Mouse (Mus musculus): Measurements from ENCODE around the gene Lgals7. TPM values are rescaled to one million over a fixed set of nuclear protein-coding genes. Genes with fewer than 3 reads are reported as not detected.
A peak's percentile ranks its signal among the peaks of the same experiment; 100 is the strongest.

Gene Lgals7
- polyA plus RNA-seq, 2 experiments from 2014 or later, result 1.1 to 1.6 TPM

GRCm38 (mm10) chr7:28831411-28832125, 32.1 kb upstream of the Lgals7 start:
- ATAC-seq, result no peak

- ATAC-seq, result no peak
Measured at GRCm38 (mm10) chr7:28832137-28832536, 31.5 kb upstream of the Lgals7 start.

GRCm38 (mm10) chr7:28833723-28834347, 29.8 kb upstream of the Lgals7 start, which contains the start of gene Lgals4:
Gene Lgals4 (plus strand): TSS chr7:28833854.
- ATAC-seq, result no peak

- no peak for ATAC-seq
Measured at GRCm38 (mm10) chr7:28836936-28837335, 26.7 kb upstream of the Lgals7 start.

GRCm38 (mm10) chr7:28838331-28838730, 25.3 kb upstream of the Lgals7 start:
- no peak for ATAC-seq

- no peak for ATAC-seq
Measured at GRCm38 (mm10) chr7:28847273-28847672, 16.4 kb upstream of the Lgals7 start.

DNA sequence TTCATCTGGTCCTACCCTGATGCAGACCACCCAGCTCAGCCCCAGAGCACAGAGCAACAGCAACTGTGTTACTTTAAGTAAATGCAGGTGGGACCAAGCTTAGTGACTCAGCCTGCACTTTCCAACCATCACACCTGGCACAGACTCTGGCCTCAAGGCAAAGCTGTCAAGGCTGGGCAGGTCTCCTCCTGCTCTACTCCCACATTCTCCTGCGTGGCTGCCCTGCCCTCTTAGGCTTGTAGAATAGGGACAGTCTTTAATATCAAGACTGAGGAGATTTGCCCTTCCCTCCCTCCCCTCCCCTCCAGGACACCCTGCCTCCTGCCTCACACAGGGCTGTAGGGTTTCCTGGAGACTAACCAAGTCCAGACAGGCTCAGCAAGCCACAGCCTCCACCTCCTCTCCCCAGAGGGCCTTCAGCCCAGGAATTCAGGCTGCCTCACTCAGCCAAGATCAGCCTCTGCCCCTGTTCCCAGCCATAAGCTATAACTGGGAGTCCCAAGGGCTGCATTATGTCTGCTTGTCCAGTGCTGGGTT, 13.9 kb upstream of the Lgals7 start:
- ATAC-seq, result no peak

GRCm38 (mm10) chr7:28850642-28851041, 13.0 kb upstream of the Lgals7 start:
- no peak for ATAC-seq

DNA sequence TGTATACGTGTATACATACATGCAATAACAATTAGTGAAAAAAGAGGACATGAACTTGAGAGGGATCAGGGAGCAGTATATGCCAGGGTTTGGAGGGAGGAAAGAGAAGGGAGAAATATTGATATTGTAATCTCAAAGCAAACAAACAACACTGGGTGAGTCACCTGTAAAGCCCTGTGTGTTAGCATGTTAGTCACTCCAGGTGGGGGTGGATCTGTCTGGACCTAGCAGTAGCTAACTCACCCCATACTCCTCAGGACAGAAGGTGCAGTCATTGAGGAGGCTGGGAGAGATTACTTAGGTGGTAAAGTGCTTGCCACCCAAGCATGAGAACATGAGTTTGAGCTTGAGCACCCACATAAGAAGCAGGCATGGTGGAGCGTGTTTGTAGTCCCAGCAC, 3.7 kb upstream of the Lgals7 start:
- no peak for ATAC-seq

DNA sequence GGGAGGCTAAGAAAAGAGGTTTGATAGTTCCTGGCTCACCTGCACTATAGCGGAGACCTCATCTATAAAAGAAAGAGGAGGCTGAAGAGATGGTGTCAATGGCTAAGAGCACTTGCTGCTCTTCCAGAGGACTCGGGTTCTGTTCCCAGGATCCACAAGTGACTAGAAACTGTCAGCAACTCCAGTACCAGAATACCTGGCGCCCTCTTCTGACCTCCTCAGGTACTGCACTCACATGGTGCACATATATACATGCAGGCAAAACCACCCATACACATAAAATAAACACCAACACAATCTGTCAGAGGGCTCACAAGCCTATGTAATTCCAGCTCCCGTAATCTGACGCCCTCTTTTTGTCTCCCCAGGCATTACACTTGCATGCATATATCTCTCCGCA, 2.8 kb upstream of the Lgals7 start:
- ATAC-seq, result no peak

DNA sequence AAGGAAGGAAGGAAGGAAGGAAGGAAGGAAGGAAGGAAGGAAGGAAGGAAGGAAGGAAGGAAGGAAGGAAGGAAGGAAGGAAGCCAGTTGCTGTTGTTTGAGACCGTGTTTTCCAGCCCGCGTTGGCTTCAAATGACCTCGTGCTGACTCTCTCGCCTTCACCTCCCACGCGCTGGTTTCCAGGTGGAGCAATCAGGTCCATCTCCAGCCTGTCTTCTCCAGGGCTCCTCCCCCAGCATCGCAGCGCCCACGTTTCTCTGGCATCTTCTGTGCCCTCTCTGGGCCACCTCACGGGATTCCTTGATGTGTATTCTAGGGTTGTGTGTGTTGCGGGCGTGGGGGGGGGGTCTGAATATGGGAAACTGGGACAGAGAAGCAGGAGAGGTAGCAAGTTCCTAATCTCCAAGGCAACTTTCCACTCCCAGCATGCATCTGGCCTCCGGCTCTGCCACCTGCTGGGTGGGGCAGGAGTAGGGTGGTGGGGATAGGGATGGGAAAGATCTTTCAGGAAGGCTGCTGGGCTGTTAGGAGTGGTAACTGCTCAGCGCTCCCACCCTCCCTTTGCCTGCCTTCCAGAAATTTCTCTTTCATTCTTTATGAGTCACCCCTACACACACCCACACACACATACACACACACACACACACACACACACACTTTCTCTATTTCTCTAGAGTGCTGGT, 695 bp upstream of the Lgals7 start:
- no peak for ATAC-seq

- no peak for ATAC-seq
Measured at GRCm38 (mm10) chr7:28864288-28864750, 666 bp downstream of the Lgals7 start.

GRCm38 (mm10) chr7:28865481-28866300, 2.0 kb downstream of the Lgals7 start:
- ATAC-seq, result peak; percentile 95

- no peak for ATAC-seq
Measured at GRCm38 (mm10) chr7:28866769-28867507, 3.3 kb downstream of the Lgals7 start.

DNA sequence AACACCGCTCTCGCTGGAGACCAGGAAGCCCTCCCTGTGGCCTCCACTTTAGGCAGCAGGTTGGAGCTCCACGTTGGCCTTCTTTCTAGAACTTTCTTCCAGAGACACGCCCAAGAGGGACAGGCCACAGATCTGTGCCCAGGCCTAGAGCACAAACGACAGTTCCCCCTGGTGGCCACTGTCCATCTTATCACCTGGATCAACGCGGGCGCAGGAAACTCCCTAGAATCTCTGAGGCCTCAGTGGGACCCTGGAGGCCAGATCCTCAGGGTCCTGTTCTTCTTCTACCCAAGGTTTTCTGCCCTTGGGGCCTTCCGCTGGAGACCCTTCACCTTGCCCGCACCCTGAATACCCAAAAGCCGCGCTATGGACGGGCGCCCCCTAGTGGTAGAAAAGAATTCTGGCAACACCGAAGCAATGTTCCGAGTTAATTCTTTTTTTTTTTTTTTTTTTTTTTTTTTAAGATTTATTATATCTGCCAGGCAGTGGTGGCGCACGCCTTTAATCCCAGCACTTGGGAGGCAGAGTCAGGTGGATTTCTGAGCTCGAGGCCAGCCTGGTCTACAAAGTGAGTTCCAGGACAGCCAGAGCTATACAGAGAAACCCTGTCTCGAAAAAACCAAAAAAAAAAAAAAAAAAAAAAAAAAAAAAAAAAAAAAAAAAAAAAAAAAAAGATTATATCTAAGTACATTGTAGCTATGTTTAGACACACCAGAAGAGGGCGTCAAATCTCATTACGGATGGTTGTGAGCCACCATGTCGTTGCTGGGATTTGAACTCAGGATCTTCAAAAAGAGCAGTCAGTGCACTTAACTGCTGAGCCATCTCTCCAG, 4.1 kb downstream of the Lgals7 start:
- peak; percentile 30 for ATAC-seq

DNA sequence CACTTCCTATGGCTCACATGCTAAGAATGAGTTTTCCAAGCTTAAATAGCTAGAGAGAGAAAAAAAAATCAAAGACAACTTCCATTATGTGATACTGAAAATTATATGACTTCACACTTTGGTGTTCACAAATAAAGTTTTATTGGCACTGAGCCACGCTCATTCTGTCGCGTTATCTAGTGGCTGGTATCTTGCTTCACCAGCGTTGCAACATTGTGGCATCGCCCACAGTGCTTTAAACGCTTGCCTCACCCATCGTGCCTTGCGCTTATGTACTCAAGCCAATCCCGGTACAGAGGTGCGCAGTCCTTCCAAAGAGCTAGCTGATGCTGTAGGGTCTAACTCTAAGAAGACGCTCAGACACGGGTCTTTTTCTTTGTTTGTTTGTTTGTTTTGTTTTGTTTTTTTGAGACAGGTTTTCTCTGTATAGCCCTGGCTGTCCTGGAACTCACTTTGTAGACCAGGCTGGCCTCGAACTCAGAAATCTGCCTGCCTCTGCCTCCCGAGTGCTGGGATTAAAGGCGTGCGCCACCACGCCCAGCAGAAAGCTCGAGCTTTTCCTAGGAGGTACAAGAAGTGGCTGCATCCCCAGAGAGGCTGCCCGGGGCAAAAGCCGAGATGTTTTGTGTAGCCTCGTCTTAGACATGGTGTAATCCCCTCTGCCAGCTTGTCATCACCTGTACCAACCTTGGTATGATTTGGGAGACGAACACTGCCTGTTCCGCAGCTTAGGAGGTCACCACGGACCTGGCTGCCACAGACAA, 7.4 kb downstream of the Lgals7 start:
- no peak for ATAC-seq

DNA sequence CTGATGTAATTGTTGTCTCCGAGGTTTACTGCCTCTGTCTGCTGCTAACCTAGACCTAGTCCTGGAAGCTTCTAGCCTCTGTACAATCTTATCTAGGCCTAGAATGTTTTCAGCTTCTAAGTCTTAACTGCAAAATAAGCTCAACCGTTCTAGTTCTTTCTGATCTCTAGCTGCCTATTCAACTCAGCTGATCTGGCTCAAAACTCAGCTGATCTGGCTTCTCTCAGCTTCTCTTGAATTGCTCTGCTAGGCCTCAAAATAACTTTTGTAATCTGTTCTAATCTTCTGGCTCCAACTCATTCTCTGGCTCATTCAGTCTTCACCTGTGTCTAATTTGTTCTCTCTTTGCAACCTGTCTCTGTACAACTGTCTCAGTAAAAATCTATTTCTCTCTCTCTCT, 10.9 kb downstream of the Lgals7 start:
- no peak for ATAC-seq

DNA sequence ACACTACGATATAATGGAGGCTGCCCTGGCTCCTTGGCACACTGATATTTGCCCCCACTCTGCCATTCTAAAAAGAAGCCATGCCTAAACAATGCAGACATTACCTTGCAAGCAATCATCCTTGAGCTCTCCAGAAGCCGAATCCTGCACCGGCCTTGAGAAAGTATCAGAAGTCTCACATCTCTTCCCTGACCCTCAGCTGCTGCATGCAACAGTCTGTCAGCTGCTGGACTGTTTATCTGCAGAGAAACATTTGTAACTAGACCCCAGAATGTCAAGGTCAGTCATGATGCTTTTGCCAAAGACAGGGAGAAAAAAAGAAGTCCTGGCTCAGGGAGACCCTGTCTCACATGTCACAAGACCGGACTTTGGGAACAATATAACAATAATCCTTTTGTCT, 12.4 kb downstream of the Lgals7 start:
- no peak for ATAC-seq

DNA sequence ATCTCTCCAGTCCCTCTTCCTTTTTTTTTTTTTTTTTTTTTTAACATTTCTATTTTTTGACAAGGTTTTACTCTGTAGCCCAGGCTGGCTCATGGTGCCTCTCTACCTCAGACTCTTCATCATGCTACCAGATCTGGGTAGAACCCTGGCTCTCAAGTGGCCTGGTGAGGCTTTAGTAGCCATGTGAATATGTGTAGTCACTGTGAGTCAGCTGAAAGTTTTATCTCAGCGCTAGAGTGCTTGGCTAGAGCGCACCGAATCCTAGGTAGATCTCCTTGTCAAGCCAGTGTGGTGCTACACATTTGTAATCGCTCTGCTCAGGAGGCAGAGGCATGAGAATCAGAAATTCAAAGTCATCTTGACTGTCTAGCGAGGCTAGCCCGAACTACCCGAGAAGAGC, 13.5 kb downstream of the Lgals7 start:
- ATAC-seq, result no peak

GRCm38 (mm10) chr7:28877856-28878255, 14.2 kb downstream of the Lgals7 start:
- no peak for ATAC-seq
